Mouse (Mus musculus) embryonic facial prominence, embryonic 13.5 days (tissue): ENCODE data around the gene Gm9837. TPM values are rescaled to one million over a fixed set of nuclear protein-coding genes. Genes with fewer than 3 reads are reported as not detected.

Experiments
- ATAC-seq: fragments of 200-750 bp; cut with Nextera tagmentation; 2 replicates; pipeline ENCODE4 v1.8.0; 2017; ENCODE audit warnings: low read depth; ENCODE audit not compliant: insufficient number of reproducible peaks, insufficient read depth, low FRiP score, low TSS enrichment
- H3K27ac ChIP-seq: fragments of 300-500 bp; sonication (generic); 2 replicates; pipeline ENCODE4 v1.5.1; 2015; ENCODE audit warnings: moderate library complexity, mild to moderate bottlenecking, inconsistent platforms
- H3K27me3 ChIP-seq: fragments of 300-500 bp; sonication (generic); 2 replicates; pipeline ENCODE4 v1.6.1; 2015; ENCODE audit warnings: mild to moderate bottlenecking, inconsistent platforms
- H3K36me3 ChIP-seq: fragments of 300-500 bp; sonication (generic); 2 replicates; pipeline ENCODE4 v1.6.1; 2015; ENCODE audit warnings: mild to moderate bottlenecking, inconsistent platforms
- H3K4me1 ChIP-seq: fragments of 300-500 bp; sonication (generic); 2 replicates; pipeline ENCODE4 v1.6.1; 2015; ENCODE audit warnings: inconsistent platforms
- H3K4me2 ChIP-seq: fragments of 300-500 bp; sonication (generic); 2 replicates; pipeline ENCODE4 v1.6.1; 2015; ENCODE audit warnings: moderate library complexity, mild to moderate bottlenecking, inconsistent platforms
- H3K4me3 ChIP-seq: fragments of 300-500 bp; sonication (generic); 2 replicates; pipeline ENCODE4 v1.5.1; 2015; ENCODE audit warnings: mild to moderate bottlenecking, inconsistent platforms
- H3K9ac ChIP-seq: fragments of 300-500 bp; sonication (generic); 2 replicates; pipeline ENCODE4 v1.6.1; 2015; ENCODE audit warnings: mild to moderate bottlenecking, inconsistent platforms
- H3K9me3 ChIP-seq: fragments of 300-500 bp; sonication (generic); 2 replicates; pipeline ENCODE4 v1.6.1; 2016; ENCODE audit warnings: inconsistent platforms
- WGBS: fragments of 180-500 bp; shearing (Covaris S2); methylation state at CpG from one replicate; pipeline ENCODE4 v1.1.7; 2015; ENCODE audit warnings: mixed read lengths; 5-methylcytosine and 5-hydroxymethylcytosine counted together
- polyA plus RNA-seq: library from polyadenylated mRNA; unstranded; fragments of >200 nt; fragmentation: Nextera tagmentation; extraction: Ambion mirVana; gene quantifications from 2 replicates; pipeline ENCODE4 v1.2.1, GENCODE M21; 2015

Gm9837 gene
- polyA plus RNA-seq, 1 experiment from 2014 or later = not detected

DNA sequence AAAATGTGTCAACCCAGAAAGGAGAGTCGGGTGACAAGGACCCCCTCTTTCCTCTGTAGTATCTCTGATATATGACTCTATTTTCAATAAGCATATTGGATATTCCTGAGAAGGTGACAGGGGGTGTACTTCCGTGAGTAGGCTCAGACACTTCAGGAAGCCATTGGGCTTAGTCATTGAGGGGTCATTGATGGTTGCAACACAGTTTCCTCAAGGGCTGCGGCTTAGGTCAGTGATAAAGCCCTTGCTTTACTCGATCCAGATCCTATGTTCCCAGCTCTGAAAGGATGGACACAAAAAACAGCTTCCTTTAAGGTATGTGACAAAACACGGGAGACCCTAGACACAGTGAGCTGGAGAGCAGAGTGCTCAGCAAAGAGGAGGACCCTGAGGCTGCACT lies 33.5 kb upstream of the Gm9837 start:
- peaks cover 3% of the 10 kb centered on the region; the same call in 1 of the 2 replicates for H3K27me3 ChIP-seq
- ATAC-seq = no peak
- no peak overlapping the region for H3K4me3 ChIP-seq
- H3K27ac ChIP-seq = no peak overlapping the region
- no peak overlapping the region for H3K4me2 ChIP-seq
- H3K9ac ChIP-seq = no peak overlapping the region
- peaks cover 13% of the 10 kb centered on the region; the same call in 1 of the 2 replicates for H3K4me1 ChIP-seq
- 76% methylated on average over 5 of the region's 5 CpGs for WGBS
- H3K36me3 ChIP-seq = no peaks in the 10 kb centered on the region
- no peaks in the 10 kb centered on the region for H3K9me3 ChIP-seq

DNA sequence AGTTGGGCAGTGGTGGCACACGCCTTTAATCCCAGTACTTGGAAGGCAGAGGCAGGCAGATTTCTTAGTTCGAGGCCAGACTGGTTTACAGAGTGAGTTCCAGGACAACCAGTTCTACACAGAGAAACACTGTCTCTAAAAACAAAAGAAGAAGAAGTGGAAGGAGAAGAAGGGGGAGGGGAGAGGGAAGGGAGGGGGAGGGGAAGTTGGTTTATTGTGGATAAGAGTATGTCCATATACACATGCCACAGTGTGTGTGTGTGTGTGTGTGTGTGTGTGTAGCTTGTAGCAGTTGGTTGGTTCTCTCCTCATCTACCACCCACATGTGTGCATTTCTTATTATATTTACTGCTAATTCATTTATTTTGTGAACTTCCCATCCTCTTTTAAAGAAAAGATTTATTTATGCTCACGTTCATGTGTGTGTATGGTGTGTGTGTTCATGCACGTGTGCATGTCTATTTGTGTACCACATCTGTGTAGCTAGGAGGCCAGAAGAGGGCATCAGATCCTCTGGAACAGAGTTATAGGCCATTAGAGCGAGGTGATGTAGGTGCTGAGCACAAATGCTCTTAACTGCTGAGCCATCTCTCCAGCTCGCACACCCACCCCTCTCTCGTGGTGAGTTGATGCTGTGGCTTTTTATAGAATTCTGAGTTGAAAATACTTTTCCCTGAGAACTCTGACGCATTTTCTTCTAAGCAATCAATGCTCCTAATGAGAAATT lies 31.9 kb upstream of the Gm9837 start:
- peaks cover 13% of the 10 kb centered on the region; the same call in 1 of the 2 replicates for H3K4me1 ChIP-seq
- H3K4me3 ChIP-seq = no peak overlapping the region
- WGBS = 85% methylated on average over 8 of the region's 8 CpGs
- no peak overlapping the region for H3K9ac ChIP-seq
- no peaks in the 10 kb centered on the region for H3K36me3 ChIP-seq
- no peak for ATAC-seq
- no peaks in the 10 kb centered on the region for H3K9me3 ChIP-seq
- H3K27ac ChIP-seq = no peak overlapping the region
- no peak overlapping the region for H3K4me2 ChIP-seq
- H3K27me3 ChIP-seq = peaks cover 3% of the 10 kb centered on the region; the same call in 1 of the 2 replicates

DNA sequence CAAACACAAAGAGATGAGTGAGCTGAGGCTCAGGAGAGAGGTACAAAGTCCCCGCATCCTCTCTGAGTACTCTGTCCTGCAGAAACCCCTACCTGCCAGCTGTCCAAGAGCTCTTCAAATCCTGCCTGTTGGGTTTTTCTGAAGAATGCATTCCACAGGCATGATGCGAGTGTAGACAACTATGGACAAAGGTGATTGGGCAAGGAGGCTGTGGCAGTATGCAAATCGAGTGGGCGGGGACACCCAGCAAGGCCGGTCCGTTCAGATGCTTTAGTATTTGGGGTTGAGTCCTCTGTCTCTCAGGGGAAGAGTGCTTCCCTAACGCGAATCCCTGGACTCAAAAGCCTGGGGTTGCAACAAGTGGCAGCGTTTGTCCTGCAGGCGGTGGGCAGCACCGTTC lies 30.3 kb upstream of the Gm9837 start:
- Histone ChIP-seq H3K9ac (no peak overlapping the region), H3K4me2 (peak overlapping the region; percentile 30; the same call in 1 of the 2 replicates), H3K27me3 (peaks cover 3% of the 10 kb centered on the region; the same call in 1 of the 2 replicates), H3K27ac (no peak overlapping the region), H3K4me1 (peaks cover 18% of the 10 kb centered on the region; the same call in 1 of the 2 replicates), H3K4me3 (no peak overlapping the region), H3K36me3 (no peaks in the 10 kb centered on the region), H3K9me3 (no peaks in the 10 kb centered on the region)
- 7% methylated on average over 11 of the region's 11 CpGs for WGBS
- ATAC-seq = 0 out of 2 replicates have a peak, but pooled peaks have one; percentile 43

DNA sequence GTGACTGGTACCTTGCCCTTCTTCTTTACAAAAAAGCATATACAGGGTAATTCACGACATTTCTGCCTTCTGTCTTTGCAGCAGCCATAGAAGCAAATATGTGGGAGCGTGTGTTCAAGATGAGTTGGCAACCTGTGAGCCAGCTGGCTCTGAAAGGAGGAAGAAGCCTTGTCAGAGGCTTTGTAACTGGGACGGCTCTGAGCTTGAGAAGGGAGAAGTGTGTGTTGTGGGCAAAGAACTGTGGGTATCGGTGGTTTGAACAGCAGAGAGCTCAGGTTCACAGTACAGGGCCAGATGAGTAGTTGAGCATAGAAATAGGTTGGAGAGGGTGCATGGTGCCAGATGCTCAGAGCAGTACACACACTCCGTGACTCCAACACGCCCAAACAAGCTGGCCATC lies 26.7 kb upstream of the Gm9837 start:
- 63% methylated on average over 6 of the region's 6 CpGs for WGBS

DNA sequence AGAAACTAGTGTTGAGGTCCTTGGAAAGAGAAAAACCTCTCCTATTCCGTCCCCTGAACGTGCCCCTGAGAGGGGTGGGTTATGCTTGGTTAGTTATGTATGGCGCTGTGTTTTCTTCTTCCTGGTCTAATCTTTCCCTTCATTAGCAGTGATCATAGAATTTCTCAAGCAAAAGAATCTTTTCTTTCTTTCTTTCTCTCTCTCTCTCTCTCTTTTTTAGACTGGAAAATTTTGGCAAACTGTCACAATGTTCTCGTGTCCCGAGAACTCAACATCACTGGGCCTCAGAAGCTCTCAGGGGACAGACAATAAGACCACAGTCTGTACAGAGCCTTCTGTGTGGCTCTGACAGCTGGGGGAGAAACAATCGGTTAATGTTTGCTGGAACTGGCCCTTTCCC lies 25.1 kb upstream of the Gm9837 start:
- Histone ChIP-seq H3K27me3 (0 out of 2 replicates have a peak, but pooled peaks cover 3% of the 10 kb centered on the region), H3K9me3 (no peaks in the 10 kb centered on the region), H3K4me2 (no peak overlapping the region), H3K27ac (peak overlapping the region; percentile 60; the same call in 1 of the 2 replicates), H3K4me3 (no peak overlapping the region), H3K36me3 (no peaks in the 10 kb centered on the region), H3K9ac (no peak overlapping the region), H3K4me1 (peaks cover 10% of the 10 kb centered on the region; the same call in 1 of the 2 replicates)
- no peak for ATAC-seq
- WGBS = 25% methylated on average over 6 of the region's 6 CpGs

More for the DNA sequence above, 26.7 kb upstream of the Gm9837 start:
- Histone ChIP-seq H3K9ac (no peak overlapping the region), H3K4me2 (no peak overlapping the region), H3K36me3 (no peaks in the 10 kb centered on the region), H3K9me3 (no peaks in the 10 kb centered on the region), H3K27me3 (peaks cover 3% of the 10 kb centered on the region; the same call in 1 of the 2 replicates), H3K4me1 (peaks cover 15% of the 10 kb centered on the region; the same call in 1 of the 2 replicates), H3K27ac (no peak overlapping the region), H3K4me3 (no peak overlapping the region)
- no peak; the same call in 1 of the 2 replicates for ATAC-seq

DNA sequence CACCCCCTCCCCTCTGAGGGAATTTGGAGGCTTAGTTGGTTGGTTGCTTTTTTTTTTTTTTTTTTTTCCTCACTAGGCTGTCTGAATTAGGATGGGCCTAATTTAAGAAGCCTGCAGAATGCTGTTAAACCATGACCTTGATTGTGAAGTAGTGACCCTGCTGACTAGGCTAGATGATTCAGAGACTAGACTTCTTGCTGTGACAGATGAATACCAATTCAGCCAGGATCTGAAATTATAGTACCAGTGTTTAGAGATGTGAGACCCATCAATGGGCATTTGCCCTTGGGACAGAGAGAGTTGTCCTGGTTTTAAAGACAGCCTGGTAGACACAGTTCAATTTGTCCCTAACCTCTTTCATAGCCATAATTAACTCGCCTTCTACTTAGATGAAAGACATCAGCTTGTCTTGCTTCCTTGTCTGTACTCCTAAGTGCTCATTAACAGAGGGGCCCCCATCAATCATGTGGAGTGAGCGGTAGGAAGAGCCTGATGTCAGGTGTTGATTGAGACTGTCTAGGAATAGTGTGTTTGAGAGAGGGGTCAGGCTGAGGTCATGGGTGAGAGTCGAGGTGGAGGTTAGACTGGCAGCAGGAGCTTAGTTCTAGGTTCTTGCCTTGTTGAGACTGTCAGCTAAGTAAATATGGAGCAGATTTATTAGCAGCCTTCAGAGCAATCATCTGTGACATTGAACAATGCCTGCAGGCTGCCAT lies 23.1 kb upstream of the Gm9837 start:
- H3K27ac ChIP-seq = no peak overlapping the region
- H3K9ac ChIP-seq = no peak overlapping the region
- H3K4me2 ChIP-seq = no peak overlapping the region
- 31% methylated on average over 3 of the region's 3 CpGs for WGBS
- no peaks in the 10 kb centered on the region for H3K36me3 ChIP-seq
- H3K27me3 ChIP-seq = no peaks in the 10 kb centered on the region; the same call in 1 of the 2 replicates
- no peaks in the 10 kb centered on the region; the same call in 1 of the 2 replicates for H3K9me3 ChIP-seq
- ATAC-seq = no peak
- no peak overlapping the region for H3K4me3 ChIP-seq
- H3K4me1 ChIP-seq = peaks cover 9% of the 10 kb centered on the region; the same call in 1 of the 2 replicates

DNA sequence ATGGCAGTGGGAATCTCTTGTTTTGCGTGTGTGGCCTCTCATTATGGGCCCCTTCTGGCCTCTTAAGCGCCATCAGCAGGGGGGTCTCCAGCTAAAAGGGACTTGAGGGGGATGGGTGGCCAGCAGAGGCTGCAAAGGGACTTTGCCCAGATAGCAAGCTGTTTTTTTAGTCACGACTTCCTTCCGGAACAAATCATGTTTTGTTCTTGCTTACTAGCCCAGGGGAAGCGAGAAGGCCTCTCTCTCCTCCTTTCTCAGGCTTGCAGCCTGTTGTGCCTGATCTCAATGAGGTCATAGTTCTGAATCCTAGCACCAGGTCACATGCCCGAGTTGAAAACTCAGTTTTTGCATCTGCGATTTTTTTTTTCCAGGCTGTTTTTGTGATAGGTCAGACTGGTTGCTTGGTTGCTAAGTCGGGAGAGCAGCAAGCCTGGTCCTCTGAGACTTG lies 21.7 kb upstream of the Gm9837 start:
- no peaks in the 10 kb centered on the region; the same call in 1 of the 2 replicates for H3K9me3 ChIP-seq
- peaks cover 15% of the 10 kb centered on the region for H3K4me1 ChIP-seq
- ATAC-seq = no peak
- H3K27me3 ChIP-seq = peaks cover 14% of the 10 kb centered on the region
- H3K36me3 ChIP-seq = no peaks in the 10 kb centered on the region
- no peak overlapping the region for H3K4me2 ChIP-seq
- H3K4me3 ChIP-seq = no peak overlapping the region
- H3K27ac ChIP-seq = no peak overlapping the region
- H3K9ac ChIP-seq = no peak overlapping the region
- WGBS = 14% methylated on average over 8 of the region's 8 CpGs

DNA sequence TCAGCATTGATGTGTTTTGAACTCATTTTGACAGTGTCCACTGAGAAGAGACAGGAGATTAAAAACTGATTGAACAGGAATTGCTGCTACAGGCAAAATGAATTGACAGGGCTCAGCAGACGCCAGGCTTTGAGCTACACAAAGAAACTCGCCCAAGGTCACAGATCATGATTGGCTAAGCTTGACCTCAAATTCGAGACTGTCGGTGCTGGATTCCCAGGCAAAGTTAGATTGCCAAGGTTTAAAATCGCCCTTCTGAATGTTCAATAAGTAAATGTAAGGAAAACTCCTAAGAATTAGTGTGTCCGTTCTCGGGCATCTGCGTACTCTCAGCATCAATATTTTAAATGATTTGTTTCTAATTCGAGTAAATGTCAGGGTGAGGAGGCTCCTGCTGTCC lies 19.1 kb upstream of the Gm9837 start:
- no peak overlapping the region for H3K4me3 ChIP-seq
- H3K9me3 ChIP-seq = no peaks in the 10 kb centered on the region; the same call in 1 of the 2 replicates
- no peak overlapping the region for H3K4me2 ChIP-seq
- 63% methylated on average over 9 of the region's 9 CpGs for WGBS
- no peak overlapping the region for H3K27ac ChIP-seq
- no peak overlapping the region for H3K9ac ChIP-seq
- ATAC-seq = no peak
- peaks cover 23% of the 10 kb centered on the region for H3K27me3 ChIP-seq
- H3K4me1 ChIP-seq = peaks cover 16% of the 10 kb centered on the region
- no peaks in the 10 kb centered on the region for H3K36me3 ChIP-seq

DNA sequence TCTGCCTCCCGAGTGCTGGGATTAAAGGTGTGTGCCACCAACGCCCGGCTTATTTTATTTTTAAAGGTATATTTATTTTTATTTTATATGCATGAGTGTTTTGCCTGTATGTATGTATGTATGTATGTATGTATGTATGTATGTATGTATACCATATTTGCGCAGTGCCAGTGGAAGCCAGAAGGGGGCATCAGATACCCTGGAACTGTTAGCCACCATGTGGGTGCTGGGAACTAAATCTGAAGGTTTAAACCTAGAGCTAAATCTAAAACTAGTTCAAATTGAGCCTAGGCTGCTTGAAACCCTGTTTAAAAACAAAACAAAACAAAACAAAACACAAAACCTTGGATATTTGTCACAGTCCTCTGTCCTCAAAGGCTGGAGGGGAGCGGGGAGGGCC lies 18.7 kb upstream of the Gm9837 start:
- Histone ChIP-seq H3K4me2 (no peak overlapping the region), H3K36me3 (no peaks in the 10 kb centered on the region), H3K4me1 (peaks cover 16% of the 10 kb centered on the region), H3K27ac (no peak overlapping the region), H3K27me3 (peaks cover 23% of the 10 kb centered on the region), H3K9me3 (no peaks in the 10 kb centered on the region; the same call in 1 of the 2 replicates), H3K9ac (no peak overlapping the region), H3K4me3 (no peak overlapping the region)
- ATAC-seq = no peak
- 95% methylated on average over 5 of the region's 5 CpGs for WGBS

DNA sequence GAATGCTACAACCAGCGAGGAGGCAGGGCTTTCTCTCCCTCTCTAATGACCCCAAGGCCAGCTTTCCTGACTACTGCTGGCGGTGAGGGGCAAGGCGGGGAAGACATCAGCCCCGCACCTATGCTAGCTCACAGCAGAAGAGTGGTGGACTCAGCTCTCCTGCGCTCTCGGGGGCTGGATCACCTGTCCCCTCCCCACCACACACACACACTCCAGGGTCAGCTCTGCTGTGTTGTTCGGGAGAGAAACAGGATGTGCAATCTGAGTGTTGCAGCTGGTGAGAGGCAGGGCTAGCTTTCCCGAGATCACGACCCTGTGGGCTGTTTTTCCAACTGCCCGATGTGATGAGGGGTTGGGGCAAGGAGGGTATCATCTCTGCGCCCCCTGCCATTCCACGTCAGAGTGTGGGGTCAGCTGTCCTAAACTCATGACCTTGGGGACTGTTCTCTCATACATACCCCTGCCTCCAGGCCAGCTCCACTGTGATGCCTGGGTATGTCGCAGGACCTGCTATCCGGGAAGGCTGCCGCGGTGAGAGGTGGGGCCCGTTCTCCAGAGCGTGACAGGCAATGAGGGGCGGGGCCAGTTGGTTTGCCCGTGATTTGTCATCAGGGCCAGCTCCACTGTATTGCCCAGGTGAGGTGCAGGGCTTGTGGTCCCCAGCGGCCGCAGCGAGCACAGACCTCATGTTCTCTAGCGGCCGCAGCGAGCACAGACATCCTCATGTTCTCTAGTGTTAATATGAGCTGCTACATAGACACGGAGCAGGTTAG lies 16.7 kb upstream of the Gm9837 start:
- H3K4me1 ChIP-seq = peaks cover 15% of the 10 kb centered on the region
- H3K36me3 ChIP-seq = no peaks in the 10 kb centered on the region
- H3K9ac ChIP-seq = peak overlapping the region; percentile 22; the same call in 1 of the 2 replicates
- WGBS = 8% methylated on average over 27 of the region's 27 CpGs
- peaks cover 28% of the 10 kb centered on the region for H3K27me3 ChIP-seq
- ATAC-seq = no peak; the same call in 1 of the 2 replicates
- peak overlapping the region; percentile 61 for H3K4me2 ChIP-seq
- H3K27ac ChIP-seq = no peak overlapping the region
- H3K9me3 ChIP-seq = no peaks in the 10 kb centered on the region; the same call in 1 of the 2 replicates
- H3K4me3 ChIP-seq = peak overlapping the region; percentile 32

DNA sequence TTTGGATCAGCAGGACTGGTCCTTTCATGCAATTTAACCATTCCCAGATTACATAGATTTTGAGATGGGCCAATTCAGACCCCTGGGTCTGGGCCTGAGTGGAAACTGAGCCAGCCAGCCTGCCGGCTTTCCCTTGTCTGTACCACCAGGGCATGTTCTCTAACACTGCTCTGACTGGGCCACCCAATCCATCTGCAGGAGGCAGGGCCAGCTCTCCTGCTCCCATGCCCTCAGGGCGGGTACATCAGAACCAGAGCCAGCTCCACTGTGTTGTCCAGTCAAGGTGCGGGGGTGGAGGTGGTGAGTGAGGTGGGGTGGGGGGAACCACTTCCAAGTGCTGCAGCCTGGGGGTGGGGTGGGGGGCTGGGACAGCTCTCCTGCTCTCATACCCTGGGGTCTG lies 16.1 kb upstream of the Gm9837 start:
- Histone ChIP-seq H3K9me3 (no peaks in the 10 kb centered on the region; the same call in 1 of the 2 replicates), H3K9ac (no peak overlapping the region), H3K4me1 (peaks cover 13% of the 10 kb centered on the region), H3K4me3 (no peak overlapping the region), H3K27me3 (peaks cover 34% of the 10 kb centered on the region), H3K36me3 (no peaks in the 10 kb centered on the region), H3K4me2 (peak overlapping the region; percentile 61), H3K27ac (no peak overlapping the region)
- peak; percentile 32; the same call in 1 of the 2 replicates for ATAC-seq
- WGBS = 52% methylated on average over 3 of the region's 3 CpGs
